Mouse (Mus musculus): ENCODE data around the gene Pole. TPM values are rescaled to one million over a fixed set of nuclear protein-coding genes. Genes with fewer than 3 reads are reported as not detected.

Pole gene
- polyA plus RNA-seq, 1 experiment from 2014 or later = 5.9 TPM

DNA sequence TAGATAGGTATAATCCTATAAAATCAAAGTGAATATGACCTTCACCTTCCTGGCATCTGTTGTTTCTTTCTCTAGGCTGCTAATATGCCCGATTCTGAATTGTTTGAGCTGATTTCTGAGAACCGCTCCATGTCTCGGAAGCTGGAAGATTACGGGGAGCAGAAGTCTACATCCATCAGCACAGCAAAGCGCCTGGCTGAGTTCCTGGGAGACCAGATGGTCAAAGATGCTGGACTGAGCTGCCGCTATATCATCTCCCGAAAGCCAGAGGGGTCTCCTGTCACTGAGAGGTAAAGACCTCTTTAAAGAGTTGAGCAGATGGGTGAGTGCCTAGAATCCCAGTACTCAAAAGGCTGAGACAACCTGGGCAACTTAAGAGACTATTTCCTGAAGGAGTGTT lies 22.8 kb downstream of the Pole start:
- WGBS = 95% methylated on average over 7 of the region's 7 CpGs
- no peak overlapping the region for H3K27ac ChIP-seq (ENCODE audit: low read depth, low read length)
- no peak overlapping the region for H3K4me3 ChIP-seq (ENCODE audit: low read depth, low read length)
- H3K4me1 ChIP-seq (ENCODE audit: control insufficient read depth, insufficient read depth, low read length) = no peaks in the 10 kb centered on the region
- H3K27me3 ChIP-seq (ENCODE audit: control insufficient read depth, insufficient read depth, low read length) = no peaks in the 10 kb centered on the region
- H3K9ac ChIP-seq (replicated peaks; ENCODE audit: low read depth, low read length) = no peak overlapping the region
- ATAC-seq (ENCODE audit: low read depth) = no peak
- no peaks in the 10 kb centered on the region for H3K9me3 ChIP-seq (ENCODE audit: control insufficient read depth, low read length)
- no peak overlapping the region for H3K4me2 ChIP-seq (ENCODE audit: low read depth, low read length)
- H3K36me3 ChIP-seq (ENCODE audit: control insufficient read depth, insufficient read depth, low read length) = peaks cover 12% of the 10 kb centered on the region; the same call in 1 of the 2 replicates

DNA sequence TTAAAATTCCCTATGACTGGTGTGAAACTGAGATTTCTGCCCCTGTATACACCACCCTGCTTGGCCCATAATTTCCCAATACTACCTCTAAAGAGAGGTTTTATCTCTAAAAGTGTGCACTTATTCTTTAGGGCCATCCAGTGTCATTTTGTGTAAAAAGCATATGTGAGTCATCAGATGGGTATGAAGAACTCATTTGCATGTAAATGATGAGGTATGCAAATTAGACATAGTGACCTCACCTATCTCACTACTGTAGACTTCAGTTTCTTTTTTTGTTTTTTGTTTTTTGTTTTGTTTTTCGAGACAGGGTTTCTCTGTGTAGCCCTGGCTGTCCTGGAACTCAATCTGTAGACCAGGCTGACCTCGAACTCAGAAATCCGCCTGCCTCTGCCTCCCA lies 27.0 kb downstream of the Pole start:
- H3K36me3 ChIP-seq (ENCODE audit: control insufficient read depth, insufficient read depth, low read length) = peaks cover 12% of the 10 kb centered on the region
- no peak overlapping the region for H3K9ac ChIP-seq (replicated peaks; ENCODE audit: low read depth, low read length)
- no peak overlapping the region for H3K4me2 ChIP-seq (ENCODE audit: low read depth, low read length)
- WGBS = 96% methylated on average over 3 of the region's 3 CpGs
- no peaks in the 10 kb centered on the region for H3K4me1 ChIP-seq (ENCODE audit: control insufficient read depth, insufficient read depth, low read length)
- no peaks in the 10 kb centered on the region for H3K9me3 ChIP-seq (ENCODE audit: control insufficient read depth, low read length)
- H3K4me3 ChIP-seq (ENCODE audit: low read depth, low read length) = no peak overlapping the region
- H3K27ac ChIP-seq (ENCODE audit: low read depth, low read length) = no peak overlapping the region
- no peaks in the 10 kb centered on the region for H3K27me3 ChIP-seq (ENCODE audit: control insufficient read depth, insufficient read depth, low read length)
- ATAC-seq (ENCODE audit: low read depth) = no peak

DNA sequence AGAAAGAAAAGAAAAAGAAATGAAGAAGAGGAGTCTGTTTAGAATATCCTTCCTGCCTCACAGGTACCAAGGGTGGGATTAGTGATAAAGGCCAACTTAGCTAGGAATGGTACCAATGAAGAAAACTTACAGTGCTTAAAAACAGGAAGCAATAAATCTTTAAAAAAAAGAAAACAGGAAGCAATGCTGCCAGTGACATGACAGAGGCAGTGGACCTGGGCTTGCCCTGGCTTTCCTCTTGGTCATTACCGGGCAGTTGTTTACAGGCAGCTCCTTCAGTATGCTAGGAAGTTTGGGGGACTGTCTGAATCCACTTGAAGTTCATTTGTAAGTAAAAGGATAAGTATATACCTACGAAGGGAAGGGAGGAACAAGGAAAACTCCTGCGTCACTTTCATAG lies 44.4 kb downstream of the Pole start:
- no peak for ATAC-seq (ENCODE audit: low read depth)
- no peaks in the 10 kb centered on the region for H3K4me1 ChIP-seq (ENCODE audit: control insufficient read depth, insufficient read depth, low read length)
- H3K27ac ChIP-seq (ENCODE audit: low read depth, low read length) = no peak overlapping the region
- no peaks in the 10 kb centered on the region for H3K27me3 ChIP-seq (ENCODE audit: control insufficient read depth, insufficient read depth, low read length)
- no peak overlapping the region for H3K9ac ChIP-seq (replicated peaks; ENCODE audit: low read depth, low read length)
- H3K36me3 ChIP-seq (ENCODE audit: control insufficient read depth, insufficient read depth, low read length) = peaks cover 4% of the 10 kb centered on the region; the same call in 1 of the 2 replicates
- no peak overlapping the region for H3K4me3 ChIP-seq (ENCODE audit: low read depth, low read length)
- 91% methylated on average over 3 of the region's 3 CpGs for WGBS
- no peak overlapping the region for H3K4me2 ChIP-seq (ENCODE audit: low read depth, low read length)
- no peaks in the 10 kb centered on the region for H3K9me3 ChIP-seq (ENCODE audit: control insufficient read depth, low read length)

- Histone ChIP-seq H3K9me3 (ENCODE audit: control insufficient read depth, low read length) (no peaks in the 10 kb centered on the region), H3K36me3 (ENCODE audit: control insufficient read depth, insufficient read depth, low read length) (peaks cover 4% of the 10 kb centered on the region; the same call in 1 of the 2 replicates), H3K9ac (replicated peaks; ENCODE audit: low read depth, low read length) (no peak overlapping the region), H3K27ac (ENCODE audit: low read depth, low read length) (no peak overlapping the region), H3K4me2 (ENCODE audit: low read depth, low read length) (no peak overlapping the region), H3K4me3 (ENCODE audit: low read depth, low read length) (no peak overlapping the region), H3K4me1 (ENCODE audit: control insufficient read depth, insufficient read depth, low read length) (peaks cover 6% of the 10 kb centered on the region; the same call in 1 of the 2 replicates), H3K27me3 (ENCODE audit: control insufficient read depth, insufficient read depth, low read length) (peaks cover 7% of the 10 kb centered on the region; the same call in 1 of the 2 replicates)
- no peak for ATAC-seq (ENCODE audit: low read depth)
- 97% methylated on average over 2 of the region's 2 CpGs for WGBS
Observed at GRCm38 (mm10) chr5:110338792-110339191, 52.7 kb downstream of the Pole start.

- H3K9ac ChIP-seq (replicated peaks; ENCODE audit: low read depth, low read length) = peak within 1 kb of the TSS; percentile 63
- no peak within 1 kb of the TSS for H3K27ac ChIP-seq (ENCODE audit: low read depth, low read length)
- H3K27me3 ChIP-seq (ENCODE audit: control insufficient read depth, insufficient read depth, low read length) = peaks cover 7% of the 10 kb centered on the region; the same call in 1 of the 2 replicates
- H3K4me3 ChIP-seq (ENCODE audit: low read depth, low read length) = peak within 1 kb of the TSS; percentile 46
- ATAC-seq (ENCODE audit: low read depth) = peak; percentile 49; the same call in 1 of the 2 replicates
- no peaks in the 10 kb centered on the region for H3K9me3 ChIP-seq (ENCODE audit: control insufficient read depth, low read length)
- no peaks in the 10 kb centered on the region for H3K36me3 ChIP-seq (ENCODE audit: control insufficient read depth, insufficient read depth, low read length)
- 1% methylated on average over 42 of the region's 43 CpGs for whole genome bisulfite sequencing
- H3K4me1 ChIP-seq (ENCODE audit: control insufficient read depth, insufficient read depth, low read length) = peaks cover 6% of the 10 kb centered on the region; the same call in 1 of the 2 replicates
- peak within 1 kb of the TSS; percentile 87 for H3K4me2 ChIP-seq (ENCODE audit: low read depth, low read length)
Observed at GRCm38 (mm10) chr5:110342648-110343284, 56.7 kb downstream of the Pole start, which contains the start of gene P2rx2. Gene P2rx2 (minus strand): TSS chr5:110343212.

DNA sequence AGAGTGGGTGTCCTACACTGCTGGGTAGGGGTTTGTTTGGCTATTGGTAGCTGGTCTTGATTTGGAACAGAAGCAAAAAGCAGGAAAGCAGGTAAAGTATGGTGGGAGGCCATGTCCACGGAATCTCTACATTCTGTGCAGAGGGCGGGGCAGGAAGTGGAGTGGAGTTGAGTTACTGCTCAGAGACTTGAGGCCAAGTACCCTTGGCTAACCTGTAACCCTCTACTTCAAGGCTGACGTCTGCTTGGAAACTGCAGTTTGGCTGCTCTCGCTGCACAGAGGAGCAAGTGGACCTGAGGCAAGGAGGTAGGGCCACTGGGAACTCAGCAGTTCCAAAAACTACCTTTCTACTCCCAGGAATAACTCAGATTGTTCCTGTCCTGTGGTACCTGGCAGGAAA lies 58.4 kb downstream of the Pole start, which contains the start of gene Lrcol1:
Lrcol1 (plus strand) TSS at position 207 of the 400 bp plus-strand sequence.
- Histone ChIP-seq H3K9ac (replicated peaks; ENCODE audit: low read depth, low read length) (no peak within 1 kb of the TSS), H3K4me2 (ENCODE audit: low read depth, low read length) (no peak within 1 kb of the TSS), H3K9me3 (ENCODE audit: control insufficient read depth, low read length) (no peaks in the 10 kb centered on the region), H3K27me3 (ENCODE audit: control insufficient read depth, insufficient read depth, low read length) (peaks cover 7% of the 10 kb centered on the region; the same call in 1 of the 2 replicates), H3K36me3 (ENCODE audit: control insufficient read depth, insufficient read depth, low read length) (no peaks in the 10 kb centered on the region), H3K4me3 (ENCODE audit: low read depth, low read length) (no peak within 1 kb of the TSS), H3K27ac (ENCODE audit: low read depth, low read length) (no peak within 1 kb of the TSS), H3K4me1 (ENCODE audit: control insufficient read depth, insufficient read depth, low read length) (peaks cover 6% of the 10 kb centered on the region; the same call in 1 of the 2 replicates)
- no peak for ATAC-seq (ENCODE audit: low read depth)
- WGBS = 81% methylated on average over 4 of the region's 4 CpGs

DNA sequence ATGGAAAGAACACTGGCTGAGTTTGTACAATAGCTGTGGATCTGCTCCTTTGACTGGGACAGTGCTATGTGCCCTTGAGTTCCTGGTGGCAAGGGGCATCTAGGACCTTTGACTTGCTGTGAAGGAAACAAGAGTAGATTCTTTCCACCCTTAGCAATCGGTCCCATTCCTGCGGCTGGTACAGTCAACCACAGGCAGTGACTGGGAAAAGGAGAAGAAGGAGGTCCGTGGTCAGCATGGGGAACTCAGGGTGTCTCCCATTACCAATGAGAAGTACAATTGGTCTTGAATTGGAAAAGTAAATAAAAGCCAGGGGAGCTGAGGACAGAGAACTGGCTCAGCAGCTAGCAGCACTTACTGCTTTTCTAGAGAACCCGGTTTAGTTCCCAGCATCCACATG lies 59.4 kb downstream of the Pole start:
- Histone ChIP-seq H3K9me3 (ENCODE audit: control insufficient read depth, low read length) (no peaks in the 10 kb centered on the region), H3K4me3 (ENCODE audit: low read depth, low read length) (no peak overlapping the region), H3K4me2 (ENCODE audit: low read depth, low read length) (no peak overlapping the region), H3K4me1 (ENCODE audit: control insufficient read depth, insufficient read depth, low read length) (peaks cover 6% of the 10 kb centered on the region; the same call in 1 of the 2 replicates), H3K9ac (replicated peaks; ENCODE audit: low read depth, low read length) (no peak overlapping the region), H3K27me3 (ENCODE audit: control insufficient read depth, insufficient read depth, low read length) (peaks cover 7% of the 10 kb centered on the region; the same call in 1 of the 2 replicates), H3K36me3 (ENCODE audit: control insufficient read depth, insufficient read depth, low read length) (no peaks in the 10 kb centered on the region), H3K27ac (ENCODE audit: low read depth, low read length) (no peak overlapping the region)
- 85% methylated on average over 4 of the region's 4 CpGs for WGBS
- ATAC-seq (ENCODE audit: low read depth) = no peak

DNA sequence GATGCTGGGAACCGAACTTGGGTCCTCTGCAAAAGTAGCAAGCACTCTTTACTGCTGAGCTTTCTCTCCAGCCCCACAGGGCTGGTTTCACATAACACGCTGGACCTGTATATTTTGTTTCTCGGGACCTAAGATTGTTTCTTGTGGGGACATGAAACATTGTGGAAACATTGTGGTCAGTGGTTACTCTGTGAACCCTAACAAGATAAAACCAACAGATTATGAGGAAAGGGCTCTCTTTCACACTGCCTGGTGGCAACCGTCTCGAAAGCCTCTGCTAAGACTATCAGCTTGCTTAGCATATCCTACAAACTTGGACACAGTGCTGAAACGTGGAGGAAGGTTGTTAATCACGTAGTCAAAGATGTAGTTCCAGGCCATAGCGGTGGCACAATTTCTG lies 60.9 kb downstream of the Pole start:
- 86% methylated on average over 8 of the region's 8 CpGs for WGBS
- Histone ChIP-seq H3K4me1 (ENCODE audit: control insufficient read depth, insufficient read depth, low read length) (peaks cover 6% of the 10 kb centered on the region; the same call in 1 of the 2 replicates), H3K36me3 (ENCODE audit: control insufficient read depth, insufficient read depth, low read length) (no peaks in the 10 kb centered on the region), H3K9me3 (ENCODE audit: control insufficient read depth, low read length) (no peaks in the 10 kb centered on the region), H3K27me3 (ENCODE audit: control insufficient read depth, insufficient read depth, low read length) (peaks cover 5% of the 10 kb centered on the region; the same call in 1 of the 2 replicates), H3K4me2 (ENCODE audit: low read depth, low read length) (no peak overlapping the region), H3K4me3 (ENCODE audit: low read depth, low read length) (no peak overlapping the region), H3K27ac (ENCODE audit: low read depth, low read length) (no peak overlapping the region), H3K9ac (replicated peaks; ENCODE audit: low read depth, low read length) (no peak overlapping the region)
- ATAC-seq (ENCODE audit: low read depth) = no peak

GRCm38 (mm10) chr5:110354716-110355115 lies 68.6 kb downstream of the Pole start:
- Histone ChIP-seq H3K27ac (ENCODE audit: low read depth, low read length) (no peak overlapping the region), H3K36me3 (ENCODE audit: control insufficient read depth, insufficient read depth, low read length) (no peaks in the 10 kb centered on the region), H3K4me1 (ENCODE audit: control insufficient read depth, insufficient read depth, low read length) (no peaks in the 10 kb centered on the region), H3K4me3 (ENCODE audit: low read depth, low read length) (no peak overlapping the region), H3K4me2 (ENCODE audit: low read depth, low read length) (no peak overlapping the region), H3K9ac (replicated peaks; ENCODE audit: low read depth, low read length) (no peak overlapping the region), H3K27me3 (ENCODE audit: control insufficient read depth, insufficient read depth, low read length) (no peaks in the 10 kb centered on the region), H3K9me3 (ENCODE audit: control insufficient read depth, low read length) (no peaks in the 10 kb centered on the region)
- WGBS = 23% methylated on average over 7 of the region's 7 CpGs
- ATAC-seq (ENCODE audit: low read depth) = no peak
